Mouse (Mus musculus): ENCODE measurements at regions not wholly inside any gene's neighbourhood (a gene's known extent, or its start where the extent isn't known, plus 50 kb on each side); places are given as distances from the start of the nearest gene placed in this dataset.

- DNase-seq (ENCODE audit: low read depth, low spot score): no peak
Observed at GRCm38 (mm10) chr15:9898211-9898610, 149.5 kb upstream of the Spef2 start.

GRCm38 (mm10) chr15:9893146-9893545, 144.5 kb upstream of the Spef2 start:
- no peak for DNase-seq (ENCODE audit: low read depth, low spot score)

DNA sequence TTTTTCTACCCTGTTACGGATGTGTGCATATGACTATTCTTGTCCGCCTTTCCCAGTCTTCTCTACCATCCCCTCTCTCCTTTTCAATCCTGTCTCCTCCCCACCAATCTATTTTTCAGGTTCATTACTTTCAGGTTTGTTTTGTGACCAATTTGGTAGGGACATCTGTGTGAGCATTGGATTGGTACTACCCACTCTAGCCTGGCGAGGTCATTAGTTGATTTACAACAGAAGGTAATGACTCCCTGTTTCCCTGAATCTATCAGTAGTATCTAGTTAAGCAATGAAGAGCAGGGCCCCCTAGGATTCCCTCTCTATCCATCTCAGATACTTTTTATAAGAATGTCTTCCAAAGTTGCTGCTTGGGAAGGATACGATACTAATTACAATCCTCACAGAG, 143.5 kb upstream of the Spef2 start:
- no peak for DNase-seq (ENCODE audit: low read depth, low spot score)

DNA sequence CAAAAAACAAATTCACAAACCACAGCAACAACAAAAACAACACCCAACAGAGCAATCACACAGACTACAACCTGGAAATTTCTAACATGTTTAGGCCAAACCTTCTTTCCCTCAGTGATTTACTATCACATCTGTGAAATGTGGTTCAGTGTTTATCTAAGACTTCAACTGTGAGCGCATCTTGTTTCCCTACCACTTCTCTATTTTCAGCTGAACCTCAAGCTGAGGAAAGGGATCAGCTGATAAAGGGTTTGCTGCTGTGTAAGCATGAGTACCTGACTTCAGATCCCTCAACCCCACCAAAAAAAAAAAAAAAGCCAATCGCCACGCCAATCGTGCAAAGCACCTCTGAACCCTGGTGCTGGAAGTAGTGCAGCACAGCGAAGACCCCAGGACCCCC, 142.8 kb upstream of the Spef2 start:
- no peak for DNase-seq (ENCODE audit: low read depth, low spot score)

DNA sequence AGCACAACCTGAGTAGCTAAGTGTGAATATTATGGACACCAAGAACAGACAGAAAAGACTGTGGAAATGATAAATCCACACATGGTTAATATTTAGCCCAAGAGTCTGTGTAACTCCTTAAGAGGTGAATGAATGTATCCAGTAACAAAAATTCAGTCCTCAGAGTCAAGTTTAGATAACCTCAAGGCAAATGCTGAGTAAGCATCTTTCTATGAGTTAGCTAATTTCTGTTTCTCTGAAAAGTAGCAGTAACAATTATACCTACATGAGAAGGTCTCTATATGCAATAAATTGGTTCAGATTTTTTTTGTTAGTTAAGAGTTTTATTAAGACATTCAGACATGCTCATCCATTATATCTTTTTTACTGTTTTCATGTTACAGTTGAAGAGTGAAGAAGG, 127.1 kb upstream of the Spef2 start:
- no peak for DNase-seq (ENCODE audit: low read depth, low spot score)

GRCm38 (mm10) chr15:9870126-9870525, 121.5 kb upstream of the Spef2 start:
- no peak for DNase-seq (ENCODE audit: low read depth, low spot score)

- peak; percentile 20 for DNase-seq (ENCODE audit: low read depth, low spot score)
Observed at GRCm38 (mm10) chr15:9864778-9865177, 116.1 kb upstream of the Spef2 start.

- DNase-seq (ENCODE audit: low read depth, low spot score): no peak
Observed at GRCm38 (mm10) chr15:9861825-9862224, 113.2 kb upstream of the Spef2 start.

- DNase-seq (ENCODE audit: low read depth, low spot score): no peak
Observed at GRCm38 (mm10) chr15:9839681-9840080, 91.0 kb upstream of the Spef2 start.

GRCm38 (mm10) chr15:9835096-9835495, 86.4 kb upstream of the Spef2 start:
- no peak for DNase-seq (ENCODE audit: low read depth, low spot score)

DNA sequence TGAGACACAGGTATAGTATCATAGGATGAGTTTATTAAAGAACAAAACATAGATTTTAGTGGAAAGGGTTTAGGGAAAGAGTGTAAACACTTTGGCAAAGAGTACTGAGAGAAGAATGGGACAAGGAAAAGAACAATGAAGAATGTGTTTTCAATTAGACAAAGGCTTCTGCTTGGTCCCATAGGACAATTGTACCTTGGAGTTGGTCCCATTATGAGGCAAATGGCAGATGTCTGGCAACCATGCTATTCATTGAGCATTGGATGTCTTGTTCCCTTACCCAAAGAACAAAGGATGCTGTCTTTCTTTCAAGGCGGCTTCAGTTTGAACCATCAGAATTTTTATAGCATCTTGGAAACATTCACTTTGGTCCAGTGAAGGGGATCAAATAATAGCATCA, 55.8 kb upstream of the Spef2 start:
- DNase-seq (ENCODE audit: low read depth, low spot score): no peak

Measured in 3T3-L1 (cell line).